Mouse (Mus musculus) heart, adult 9 months (tissue): ENCODE measurements at regions not wholly inside any gene's neighbourhood (a gene's known extent, or its start where the extent isn't known, plus 50 kb on each side); places are given as distances from the start of the nearest gene placed in this dataset.

ENCODE experiments used
- DNase-seq, 2 experiments: peaks; one replicate each; pipeline ENCODE4 v3.0.0; 2022; ENCODE audit warnings: low spot score in 2 of 2

DNA sequence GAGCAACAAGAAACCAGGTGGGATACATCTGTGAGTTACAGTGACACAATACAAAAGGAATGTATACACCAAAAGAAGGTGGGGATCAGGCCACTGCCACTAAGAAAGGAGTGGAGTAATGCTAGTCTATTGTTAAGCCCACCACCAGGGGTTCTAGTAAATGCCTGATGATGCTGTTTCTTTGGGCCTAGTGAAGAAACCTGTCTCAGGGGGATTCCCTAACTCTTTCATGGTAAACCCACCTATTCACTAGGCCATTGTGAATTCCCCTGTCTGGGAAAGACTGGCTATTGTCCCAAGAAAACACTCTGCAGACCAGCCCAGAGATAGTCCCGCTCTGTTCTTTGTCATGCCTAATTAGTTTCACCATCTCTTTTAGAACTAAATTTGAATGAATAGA, 368.2 kb downstream of the Wdr20rt start:
- no peak for DNase-seq

DNA sequence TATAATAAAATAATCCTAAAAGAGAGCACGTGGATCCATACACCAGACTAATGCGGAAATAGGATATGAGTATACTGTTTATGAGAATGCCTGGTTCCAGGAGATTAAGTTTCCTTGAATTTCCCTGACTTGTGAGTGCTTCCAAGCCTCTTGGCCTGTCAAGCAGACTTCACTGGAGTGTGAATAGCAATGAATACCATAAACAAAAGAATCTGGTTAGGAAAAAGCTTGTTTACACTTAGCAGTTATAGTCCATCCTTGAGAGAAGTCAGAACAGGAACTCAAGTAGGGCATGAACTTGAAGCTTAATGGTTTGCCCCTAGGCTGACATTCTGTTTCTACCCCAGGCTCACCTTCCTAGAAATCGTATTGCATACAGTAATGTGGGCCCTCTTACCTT, 368.8 kb downstream of the Wdr20rt start:
- DNase-seq = no peak

DNA sequence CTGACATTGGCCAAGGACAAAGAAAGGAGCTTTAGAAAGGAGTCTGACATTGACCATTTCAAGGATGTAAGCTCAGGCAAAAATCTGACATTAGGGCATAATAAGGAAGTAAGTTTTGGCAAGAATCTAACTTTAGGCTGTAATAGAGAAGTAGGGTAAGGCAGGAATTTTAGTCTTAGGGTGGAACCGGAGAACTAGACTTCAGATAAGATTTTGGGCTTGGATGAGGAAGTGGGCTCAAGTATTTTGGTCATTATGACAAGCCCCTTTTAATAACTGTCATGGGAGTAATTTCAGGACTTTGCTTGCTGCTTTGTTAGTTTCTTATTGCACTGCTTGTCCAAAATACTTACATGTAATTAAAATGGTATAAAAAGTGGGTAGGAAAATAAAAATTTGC, 418.9 kb downstream of the Wdr20rt start:
- DNase-seq = no peak

- DNase-seq = no peak
Observed at GRCm38 (mm10) chr12:65656772-65657171, 431.5 kb downstream of the Wdr20rt start.

- no peak for DNase-seq
Observed at GRCm38 (mm10) chr12:65671673-65672072, 446.4 kb downstream of the Wdr20rt start.

DNA sequence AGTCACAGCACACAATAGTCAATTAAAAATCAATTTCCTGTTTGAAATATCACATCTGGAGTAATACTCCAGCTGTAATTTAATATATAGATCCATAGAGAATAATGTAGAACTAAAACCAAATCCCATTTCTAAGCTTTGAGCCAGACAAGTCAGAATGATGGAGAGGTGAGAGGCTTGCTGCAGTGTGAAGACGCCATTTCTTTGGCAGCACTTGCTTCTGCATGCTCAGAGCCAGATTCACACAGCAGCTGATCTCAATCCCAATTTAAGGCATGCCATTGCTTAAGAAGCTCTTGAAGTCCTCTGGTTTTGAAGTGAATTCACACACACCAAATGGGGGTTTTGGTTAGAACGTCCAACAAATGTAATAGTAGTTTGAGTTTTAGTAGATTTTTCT, 447.9 kb downstream of the Wdr20rt start:
- no peak for DNase-seq

DNA sequence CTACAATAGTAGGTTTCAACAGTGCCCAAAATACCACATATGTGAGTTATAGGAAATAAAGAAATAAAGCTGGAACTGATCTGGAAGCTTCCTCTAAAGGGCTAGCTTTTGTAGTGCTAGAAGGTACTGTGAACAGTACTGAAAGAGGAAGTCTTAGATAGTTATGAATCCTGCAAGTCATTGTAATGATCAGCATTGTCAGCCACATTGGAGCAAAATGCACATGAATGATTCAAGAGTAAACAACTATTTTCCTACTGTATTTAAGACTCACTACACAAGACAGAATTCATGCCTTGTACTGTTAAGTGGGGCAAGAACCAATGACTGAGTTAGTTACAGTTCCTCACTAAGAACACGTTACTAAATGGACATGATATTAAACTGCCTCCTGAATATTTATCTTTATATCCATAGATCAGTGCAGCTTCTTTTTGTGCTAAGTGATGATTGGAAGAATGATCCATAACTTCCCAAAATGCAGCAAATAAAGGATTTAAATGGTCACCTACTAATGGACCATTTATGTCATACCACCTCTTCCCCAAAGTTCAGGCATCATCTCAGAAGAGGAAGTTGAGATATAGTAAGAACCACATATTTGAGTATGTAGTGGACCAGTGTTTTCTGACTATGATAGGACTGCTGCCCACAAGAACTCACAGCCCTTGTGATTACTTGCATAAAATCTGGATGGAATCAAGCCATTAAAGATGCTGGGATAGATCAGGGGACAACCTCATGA, 449.8 kb downstream of the Wdr20rt start:
- DNase-seq = no peak

DNA sequence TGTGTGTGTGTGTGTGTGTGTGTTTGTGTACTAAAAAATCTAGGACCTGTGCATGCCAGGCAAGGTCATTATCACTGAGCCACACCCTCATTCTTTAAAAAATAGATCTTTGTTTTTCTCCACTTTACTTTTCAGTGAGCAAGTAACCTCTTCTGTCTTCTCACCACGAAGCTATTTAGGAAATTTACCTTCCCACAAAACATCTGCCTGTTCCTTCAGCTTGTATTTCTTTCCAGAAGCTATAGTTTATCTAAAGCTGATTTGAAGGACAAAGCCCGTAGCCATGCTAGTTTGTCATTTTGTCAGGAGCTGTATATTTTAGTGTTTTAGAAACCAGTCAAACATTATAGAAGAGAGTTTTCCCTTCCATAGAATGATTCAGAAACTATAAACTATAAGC, 455.0 kb downstream of the Wdr20rt start:
- no peak for DNase-seq

DNA sequence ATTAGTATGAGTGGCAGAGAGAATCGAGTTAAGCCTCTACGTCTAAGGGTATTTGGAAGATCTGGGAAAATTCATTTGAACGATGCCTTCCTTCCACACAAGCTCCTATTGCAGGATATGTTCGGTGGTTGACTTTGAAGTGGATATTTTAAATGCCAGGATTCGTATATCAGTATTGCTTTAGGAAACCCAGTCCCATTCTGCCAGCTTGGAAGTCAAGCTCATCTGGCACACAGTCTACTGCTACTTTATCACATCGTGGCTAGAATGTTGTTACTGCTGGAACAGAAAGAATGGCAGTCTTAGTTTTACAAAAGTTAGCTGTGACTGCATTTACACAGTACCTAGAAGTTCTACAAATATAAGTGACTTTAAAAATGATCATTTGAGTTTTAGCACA, 456.5 kb downstream of the Wdr20rt start:
- no peak for DNase-seq

DNA sequence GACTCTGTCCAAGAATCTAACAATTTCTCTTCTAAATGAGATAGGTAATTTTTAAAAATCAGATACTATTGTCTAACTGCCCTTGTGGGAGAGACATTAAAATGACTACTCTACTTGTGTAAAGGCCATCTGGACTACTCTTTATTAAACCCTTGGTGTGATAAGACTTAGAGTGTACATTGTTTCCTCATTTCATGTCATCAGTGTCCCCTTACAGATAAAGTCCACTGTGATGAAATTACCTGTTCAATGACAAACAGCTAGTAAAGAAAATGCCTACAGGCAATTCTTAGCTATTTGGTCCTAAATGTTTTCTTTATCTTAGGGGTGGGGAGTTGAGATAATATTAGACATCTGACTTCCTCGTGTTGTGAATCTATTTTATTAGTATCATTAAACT, 479.7 kb downstream of the Wdr20rt start:
- no peak for DNase-seq

DNA sequence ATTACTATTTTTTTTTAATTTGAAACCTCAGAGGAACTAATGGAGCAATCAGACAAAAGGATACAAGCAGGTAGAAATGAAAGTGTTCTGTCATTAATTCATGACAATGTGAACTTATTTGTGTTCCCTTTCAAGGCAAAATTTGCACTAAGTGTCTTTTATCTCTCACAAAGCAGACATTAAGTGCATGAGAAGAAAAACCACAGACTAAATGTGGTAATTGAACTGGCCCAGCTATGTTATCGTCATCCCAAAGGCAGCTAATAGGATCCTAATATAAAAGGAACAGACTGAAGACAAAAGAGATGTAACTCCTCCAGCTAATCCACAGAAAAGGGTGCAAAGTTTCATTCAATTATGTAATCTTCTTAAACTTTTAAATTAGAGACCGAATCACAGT, 487.0 kb downstream of the Wdr20rt start:
- DNase-seq = no peak
